Mouse (Mus musculus) limb, embryonic 11.5 days (tissue): ENCODE measurements around the gene Oprm1. TPM values are rescaled to one million over a fixed set of nuclear protein-coding genes. Genes with fewer than 3 reads are reported as not detected.

Experiments used
- ATAC-seq: fragments of 200-750 bp; cut with Nextera tagmentation; 2 replicates; pipeline ENCODE4 v1.8.0; 2017; ENCODE audit warnings: low read depth; ENCODE audit not compliant: insufficient number of reproducible peaks, low FRiP score, low TSS enrichment
- DNase-seq: peaks from one replicate; pipeline ENCODE4 v3.0.0-alpha.2; 2015; ENCODE audit warnings: low spot score
- H3K27ac ChIP-seq: fragments of 300-500 bp; sonication (generic); replicated peaks from 2 replicates; pipeline ENCODE4 v1.5.1; 2014; ENCODE audit warnings: low read depth, mild to moderate bottlenecking, low read length
- H3K27me3 ChIP-seq: fragments of 300-500 bp; sonication (generic); 2 replicates; pipeline ENCODE4 v1.6.1; 2014; ENCODE audit warnings: mild to moderate bottlenecking, low read length, mixed read lengths; ENCODE audit not compliant: control insufficient read depth, insufficient read depth
- H3K36me3 ChIP-seq: fragments of 300-500 bp; sonication (generic); 2 replicates; pipeline ENCODE4 v1.6.1; 2014; ENCODE audit warnings: mild to moderate bottlenecking, low read length, moderate library complexity, mixed read lengths; ENCODE audit not compliant: control insufficient read depth, insufficient read depth
- H3K4me1 ChIP-seq: fragments of 300-500 bp; sonication (generic); 2 replicates; pipeline ENCODE4 v1.6.1; 2014; ENCODE audit warnings: low read length, mixed read lengths; ENCODE audit not compliant: control insufficient read depth, insufficient read depth
- H3K4me2 ChIP-seq: fragments of 300-500 bp; sonication (generic); 2 replicates; pipeline ENCODE4 v1.6.1; 2014; ENCODE audit warnings: low read depth, mild to moderate bottlenecking, moderate library complexity; ENCODE audit not compliant: severe bottlenecking
- H3K4me3 ChIP-seq: fragments of 300-500 bp; sonication (generic); 2 replicates; pipeline ENCODE4 v1.5.1; 2014; ENCODE audit warnings: low read depth, low read length
- H3K9ac ChIP-seq: fragments of 300-500 bp; sonication (generic); 2 replicates; pipeline ENCODE4 v1.6.1; 2014; ENCODE audit warnings: mild to moderate bottlenecking, low read length
- H3K9me3 ChIP-seq: fragments of 300-500 bp; sonication (generic); 2 replicates; pipeline ENCODE4 v1.6.1; 2016; ENCODE audit warnings: low read length; ENCODE audit not compliant: control insufficient read depth
- WGBS: fragments of 180-500 bp; shearing (Covaris S2); extraction: QIAGEN DNeasy Blood & Tissue Kit; methylation state at CpG from one replicate; pipeline ENCODE4 v1.1.7; 2014; 5-methylcytosine and 5-hydroxymethylcytosine counted together
- polyA plus RNA-seq: library from polyadenylated mRNA; unstranded; fragments of >200 nt; fragmentation: Nextera tagmentation; extraction: Ambion mirVana; gene quantifications from 2 replicates; pipeline ENCODE4 v1.2.1, GENCODE M21; 2014

Oprm1 gene
- polyA plus RNA-seq, 1 experiment from 2014 or later = not detected

- peak overlapping the region; percentile 2; the same call in 1 of the 2 replicates for H3K4me2 ChIP-seq
- no peaks in the 10 kb centered on the region for H3K9me3 ChIP-seq
- no peaks in the 10 kb centered on the region for H3K36me3 ChIP-seq
- ATAC-seq (peak; percentile 49; the same call in 1 of the 2 replicates), DNase-seq (peak; percentile 43)
- no peak overlapping the region for H3K4me3 ChIP-seq
- H3K9ac ChIP-seq = 0 out of 2 replicates have a peak overlapping the region, but pooled peaks have one; percentile 17
- H3K27ac ChIP-seq = no peak overlapping the region; the same call in 1 of the 2 replicates
- no peaks in the 10 kb centered on the region for H3K27me3 ChIP-seq
- 0 out of 2 replicates have a peak, but pooled peaks cover 2% of the 10 kb centered on the region for H3K4me1 ChIP-seq
- WGBS = 50% methylated on average over 7 of the region's 8 CpGs
These were observed 318.4 kb downstream of the Oprm1 start for GRCm38 (mm10) chr10:7076662-7077211.

- Histone ChIP-seq H3K27ac (no peak overlapping the region), H3K27me3 (no peaks in the 10 kb centered on the region), H3K9me3 (no peaks in the 10 kb centered on the region), H3K4me1 (0 out of 2 replicates have a peak, but pooled peaks cover 2% of the 10 kb centered on the region), H3K9ac (no peak overlapping the region), H3K4me2 (no peak overlapping the region), H3K36me3 (no peaks in the 10 kb centered on the region), H3K4me3 (no peak overlapping the region)
- no peak for DNase-seq
- no peak for ATAC-seq
- WGBS = 74% methylated on average over 7 of the region's 7 CpGs
These were observed 319.1 kb downstream of the Oprm1 start for GRCm38 (mm10) chr10:7077389-7077808.

DNA sequence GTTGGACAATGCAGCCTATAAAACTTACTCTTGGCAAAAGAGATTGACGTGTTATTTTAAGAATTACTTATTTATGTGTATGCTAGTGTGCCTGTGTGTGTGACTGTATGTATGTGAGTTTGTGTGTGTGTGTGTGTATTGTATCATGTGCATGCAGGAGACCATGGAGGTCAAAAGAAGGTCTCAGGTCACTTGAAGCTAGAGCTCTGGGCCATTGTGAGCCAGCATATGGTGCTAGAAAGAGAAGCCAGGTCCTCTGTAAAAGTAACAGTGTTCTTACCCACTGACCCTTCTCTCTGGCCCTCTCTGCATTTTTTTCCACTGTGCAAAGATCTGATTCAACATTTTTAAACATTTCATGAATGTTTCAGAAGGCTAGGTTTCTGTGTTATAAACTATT lies 319.7 kb downstream of the Oprm1 start:
- Histone ChIP-seq H3K27ac (no peak overlapping the region), H3K9me3 (no peaks in the 10 kb centered on the region), H3K27me3 (no peaks in the 10 kb centered on the region), H3K4me2 (no peak overlapping the region), H3K4me1 (0 out of 2 replicates have a peak, but pooled peaks cover 2% of the 10 kb centered on the region), H3K9ac (no peak overlapping the region), H3K36me3 (no peaks in the 10 kb centered on the region), H3K4me3 (no peak overlapping the region)
- DNase-seq (no peak), ATAC-seq (no peak)
- WGBS = 93% methylated on average over 1 of the region's 1 CpGs

Other genes starting within 250 kb of the Oprm1 start
- not detected in 2 replicates for gene Gm10945, start 3.3 kb downstream of the Oprm1 start, polyA plus RNA-seq